Mouse (Mus musculus): Measurements from ENCODE around the gene Ucp3. TPM values are rescaled to one million over a fixed set of nuclear protein-coding genes. Genes with fewer than 3 reads are reported as not detected.

Gene Ucp3
- total and polyA plus RNA-seq, 3 experiments = 0.33 TPM; not detected in 2

DNA sequence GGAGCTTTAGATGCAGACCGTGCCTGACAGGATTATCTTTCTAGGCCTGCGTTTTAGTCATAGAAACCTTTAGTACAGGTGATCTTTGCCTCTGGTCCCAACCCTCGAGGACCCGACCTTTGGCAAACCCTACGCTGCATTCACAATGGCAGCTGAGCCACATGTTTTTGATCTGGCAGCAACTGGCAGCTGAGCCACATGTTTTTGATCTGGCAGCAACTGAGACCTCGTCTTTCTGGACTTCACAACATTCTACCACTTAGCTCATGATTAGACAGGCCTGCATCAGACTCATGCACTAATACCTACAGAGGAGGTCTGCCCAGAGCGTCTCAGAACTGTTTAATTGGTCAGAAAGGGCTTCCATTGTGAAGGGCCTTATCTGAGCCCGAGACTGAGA lies 22.3 kb downstream of the Ucp3 start:
- no peak for DNase-seq (ENCODE audit: low spot score)

GRCm38 (mm10) chr7:100495581-100496251 lies 22.9 kb downstream of the Ucp3 start:
- DNase-seq (ENCODE audit: low spot score) (peak; percentile 94), ATAC-seq (ENCODE audit: extremely low read depth, insufficient number of reproducible peaks, low FRiP score, poor library complexity, severe bottlenecking) (peak; percentile 67)
- peaks cover 75% of the 10 kb centered on the region for H3K4me1 ChIP-seq (ENCODE audit: insufficient read depth, low read depth, low read length)
- no peak for TF ChIP-seq CTCF (IDR thresholded peaks at IDR 0.05; ENCODE audit: low read depth, low read length)
- TF ChIP-seq TAL1 (conservative IDR thresholded peaks at IDR 0.05; ENCODE audit: low read depth, low read length) = no peak
- no peak for TF ChIP-seq GATA1 (IDR thresholded peaks at IDR 0.05; ENCODE audit: borderline replicate concordance, low read length)
- no peak for TF ChIP-seq GATA2 (IDR thresholded peaks at IDR 0.05; ENCODE audit: borderline replicate concordance, low read depth, low read length)
- TF ChIP-seq POLR2AphosphoS5 (IDR thresholded peaks at IDR 0.05; ENCODE audit: insufficient replicate concordance, low read depth, low read length) = no peak
- H3K36me3 ChIP-seq (replicated peaks) = peaks cover 68% of the 10 kb centered on the region
- no peaks in the 10 kb centered on the region for H3K9me3 ChIP-seq (replicated peaks)
- H3K27me3 ChIP-seq (ENCODE audit: insufficient read depth, low read length) = no peaks in the 10 kb centered on the region
- H3K4me3 ChIP-seq (ENCODE audit: low read depth, low read length) = peak overlapping the region; percentile 91

More for the DNA sequence above, 22.3 kb downstream of the Ucp3 start:
- TF ChIP-seq GATA1 (IDR thresholded peaks at IDR 0.05; ENCODE audit: borderline replicate concordance, low read length) (no peak), POLR2AphosphoS5 (IDR thresholded peaks at IDR 0.05; ENCODE audit: insufficient replicate concordance, low read depth, low read length) (no peak), CTCF (IDR thresholded peaks at IDR 0.05; ENCODE audit: low read depth, low read length) (no peak), GATA2 (IDR thresholded peaks at IDR 0.05; ENCODE audit: borderline replicate concordance, low read depth, low read length) (no peak), TAL1 (conservative IDR thresholded peaks at IDR 0.05; ENCODE audit: low read depth, low read length) (no peak)
- Histone ChIP-seq H3K9me3 (replicated peaks) (no peaks in the 10 kb centered on the region), H3K4me3 (ENCODE audit: low read depth, low read length) (peak overlapping the region; percentile 91), H3K27me3 (ENCODE audit: insufficient read depth, low read length) (no peaks in the 10 kb centered on the region), H3K4me1 (ENCODE audit: insufficient read depth, low read depth, low read length) (peaks cover 69% of the 10 kb centered on the region), H3K36me3 (replicated peaks) (peaks cover 61% of the 10 kb centered on the region)
- no peak for ATAC-seq (ENCODE audit: extremely low read depth, insufficient number of reproducible peaks, low FRiP score, poor library complexity, severe bottlenecking)

GRCm38 (mm10) chr7:100496371-100496770 lies 23.6 kb downstream of the Ucp3 start:
- ATAC-seq (ENCODE audit: extremely low read depth, insufficient number of reproducible peaks, low FRiP score, poor library complexity, severe bottlenecking) = no peak
- Histone ChIP-seq H3K4me3 (ENCODE audit: low read depth, low read length) (peak overlapping the region; percentile 91), H3K9me3 (replicated peaks) (no peaks in the 10 kb centered on the region), H3K4me1 (ENCODE audit: insufficient read depth, low read depth, low read length) (peaks cover 82% of the 10 kb centered on the region), H3K36me3 (replicated peaks) (peaks cover 73% of the 10 kb centered on the region), H3K27me3 (ENCODE audit: insufficient read depth, low read length) (no peaks in the 10 kb centered on the region)
- TF ChIP-seq GATA1 (IDR thresholded peaks at IDR 0.05; ENCODE audit: borderline replicate concordance, low read length) (no peak), POLR2AphosphoS5 (IDR thresholded peaks at IDR 0.05; ENCODE audit: insufficient replicate concordance, low read depth, low read length) (no peak), TAL1 (conservative IDR thresholded peaks at IDR 0.05; ENCODE audit: low read depth, low read length) (no peak), CTCF (IDR thresholded peaks at IDR 0.05; ENCODE audit: low read depth, low read length) (no peak), GATA2 (IDR thresholded peaks at IDR 0.05; ENCODE audit: borderline replicate concordance, low read depth, low read length) (no peak)
- no peak for DNase-seq (ENCODE audit: low spot score)

DNA sequence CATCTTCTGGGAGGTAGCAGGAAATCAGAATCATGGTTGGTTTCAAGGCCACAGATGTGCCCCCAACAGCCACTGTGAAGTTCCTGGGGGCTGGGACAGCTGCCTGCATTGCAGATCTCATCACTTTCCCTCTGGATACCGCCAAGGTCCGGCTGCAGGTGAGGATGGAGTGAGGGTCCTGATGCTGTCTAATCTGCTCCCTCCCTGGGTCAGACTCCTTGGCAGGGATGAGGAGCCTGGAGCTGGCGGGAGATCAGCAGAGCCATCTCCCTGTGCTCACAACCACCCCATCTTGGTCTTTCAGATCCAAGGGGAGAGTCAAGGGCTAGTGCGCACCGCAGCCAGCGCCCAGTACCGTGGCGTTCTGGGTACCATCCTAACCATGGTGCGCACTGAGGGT lies 24.0 kb downstream of the Ucp3 start:
- Histone ChIP-seq H3K36me3 (replicated peaks) (peaks cover 73% of the 10 kb centered on the region), H3K9me3 (replicated peaks) (no peaks in the 10 kb centered on the region), H3K4me3 (ENCODE audit: low read depth, low read length) (peak overlapping the region; percentile 91), H3K27me3 (ENCODE audit: insufficient read depth, low read length) (no peaks in the 10 kb centered on the region), H3K4me1 (ENCODE audit: insufficient read depth, low read depth, low read length) (peaks cover 85% of the 10 kb centered on the region)
- ATAC-seq (ENCODE audit: extremely low read depth, insufficient number of reproducible peaks, low FRiP score, poor library complexity, severe bottlenecking) (no peak), DNase-seq (ENCODE audit: low spot score) (no peak)
- TF ChIP-seq TAL1 (conservative IDR thresholded peaks at IDR 0.05; ENCODE audit: low read depth, low read length) (no peak), GATA2 (IDR thresholded peaks at IDR 0.05; ENCODE audit: borderline replicate concordance, low read depth, low read length) (no peak), POLR2AphosphoS5 (IDR thresholded peaks at IDR 0.05; ENCODE audit: insufficient replicate concordance, low read depth, low read length) (no peak), CTCF (IDR thresholded peaks at IDR 0.05; ENCODE audit: low read depth, low read length) (no peak), GATA1 (IDR thresholded peaks at IDR 0.05; ENCODE audit: borderline replicate concordance, low read length) (no peak)

DNA sequence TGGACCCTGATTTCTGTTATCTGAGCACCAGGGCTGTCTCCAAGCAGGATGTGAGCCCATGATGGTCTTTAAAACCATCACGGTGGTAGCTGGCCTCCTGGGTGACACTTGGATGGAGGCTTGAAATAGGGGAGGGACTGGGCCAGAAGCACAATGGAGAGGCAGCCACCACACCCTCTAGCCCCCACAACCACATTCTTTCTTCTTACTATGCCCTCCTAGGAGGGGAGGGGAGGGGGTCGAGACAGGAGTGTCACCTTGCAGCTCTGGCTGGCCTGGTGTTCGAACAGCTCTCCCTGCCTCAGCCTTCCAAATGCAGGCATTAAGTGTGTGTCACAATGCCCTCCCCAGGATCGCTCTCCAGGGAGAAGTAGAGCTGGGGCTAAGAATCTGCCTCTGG lies 24.6 kb downstream of the Ucp3 start:
- Histone ChIP-seq H3K36me3 (replicated peaks) (peaks cover 73% of the 10 kb centered on the region), H3K4me3 (ENCODE audit: low read depth, low read length) (peak overlapping the region; percentile 91; the same call in 1 of the 2 replicates), H3K27me3 (ENCODE audit: insufficient read depth, low read length) (no peaks in the 10 kb centered on the region), H3K4me1 (ENCODE audit: insufficient read depth, low read depth, low read length) (peaks cover 85% of the 10 kb centered on the region), H3K9me3 (replicated peaks) (no peaks in the 10 kb centered on the region)
- no peak for TF ChIP-seq GATA1 (IDR thresholded peaks at IDR 0.05; ENCODE audit: borderline replicate concordance, low read length)
- TF ChIP-seq TAL1 (conservative IDR thresholded peaks at IDR 0.05; ENCODE audit: low read depth, low read length) = no peak
- no peak for TF ChIP-seq CTCF (IDR thresholded peaks at IDR 0.05; ENCODE audit: low read depth, low read length)
- TF ChIP-seq GATA2 (IDR thresholded peaks at IDR 0.05; ENCODE audit: borderline replicate concordance, low read depth, low read length) = no peak
- TF ChIP-seq POLR2AphosphoS5 (IDR thresholded peaks at IDR 0.05; ENCODE audit: insufficient replicate concordance, low read depth, low read length) = no peak
- DNase-seq (ENCODE audit: low spot score) = no peak
- ATAC-seq (ENCODE audit: extremely low read depth, insufficient number of reproducible peaks, low FRiP score, poor library complexity, severe bottlenecking) = no peak

- Histone ChIP-seq H3K4me1 (ENCODE audit: insufficient read depth, low read depth, low read length) (peaks cover 85% of the 10 kb centered on the region), H3K4me3 (ENCODE audit: low read depth, low read length) (peak overlapping the region; percentile 50; the same call in 1 of the 2 replicates), H3K9me3 (replicated peaks) (no peaks in the 10 kb centered on the region), H3K27me3 (ENCODE audit: insufficient read depth, low read length) (peaks cover 4% of the 10 kb centered on the region; the same call in 1 of the 2 replicates), H3K36me3 (replicated peaks) (peaks cover 73% of the 10 kb centered on the region)
- no peak for ATAC-seq (ENCODE audit: extremely low read depth, insufficient number of reproducible peaks, low FRiP score, poor library complexity, severe bottlenecking)
- TF ChIP-seq TAL1 (conservative IDR thresholded peaks at IDR 0.05; ENCODE audit: low read depth, low read length) (no peak), POLR2AphosphoS5 (IDR thresholded peaks at IDR 0.05; ENCODE audit: insufficient replicate concordance, low read depth, low read length) (no peak), GATA1 (IDR thresholded peaks at IDR 0.05; ENCODE audit: borderline replicate concordance, low read length) (no peak), CTCF (IDR thresholded peaks at IDR 0.05; ENCODE audit: low read depth, low read length) (no peak), GATA2 (IDR thresholded peaks at IDR 0.05; ENCODE audit: borderline replicate concordance, low read depth, low read length) (no peak)
- no peak for DNase-seq (ENCODE audit: low spot score)
These were observed 25.2 kb downstream of the Ucp3 start for GRCm38 (mm10) chr7:100497982-100498381.
